Mouse (Mus musculus) forebrain, postnatal 0 days (tissue): ENCODE measurements around the gene Fxyd1. TPM values are rescaled to one million over a fixed set of nuclear protein-coding genes. Genes with fewer than 3 reads are reported as not detected.

Experiments used
- ATAC-seq: fragments of 200-750 bp; cut with Nextera tagmentation; 2 replicates; pipeline ENCODE4 v1.8.0; 2017; ENCODE audit warnings: mild to moderate bottlenecking, moderate library complexity
- DNase-seq: peaks from one replicate; pipeline ENCODE4 v3.0.0-alpha.2; 2015
- H3K27ac ChIP-seq: fragments of 300-500 bp; sonication (generic); 2 replicates; pipeline ENCODE4 v1.5.1; 2014; ENCODE audit warnings: low read depth, mild to moderate bottlenecking, antibody characterized with exemption, low read length, moderate library complexity, mixed read lengths
- H3K27me3 ChIP-seq: fragments of 300-500 bp; sonication (generic); 2 replicates; pipeline ENCODE4 v1.6.1; 2014; ENCODE audit warnings: mild to moderate bottlenecking, low read length, mixed read lengths; ENCODE audit not compliant: insufficient read depth
- H3K36me3 ChIP-seq: fragments of 300-500 bp; sonication (generic); 2 replicates; pipeline ENCODE4 v1.6.1; 2014; ENCODE audit warnings: mild to moderate bottlenecking, moderate library complexity; ENCODE audit not compliant: insufficient read depth
- H3K4me1 ChIP-seq: fragments of 300-500 bp; sonication (generic); 2 replicates; pipeline ENCODE4 v1.6.1; 2014; ENCODE audit warnings: antibody characterized with exemption; ENCODE audit not compliant: insufficient read depth
- H3K4me2 ChIP-seq: fragments of 300-500 bp; sonication (generic); 2 replicates; pipeline ENCODE4 v1.6.1; 2014; ENCODE audit warnings: low read depth, mild to moderate bottlenecking, moderate library complexity
- H3K4me3 ChIP-seq: fragments of 300-500 bp; sonication (generic); 2 replicates; pipeline ENCODE4 v1.5.1; 2014; ENCODE audit warnings: low read depth, low read length, mixed read lengths
- H3K9ac ChIP-seq: fragments of 300-500 bp; sonication (generic); 2 replicates; pipeline ENCODE4 v1.6.1; 2014; ENCODE audit warnings: mild to moderate bottlenecking
- H3K9me3 ChIP-seq: fragments of 300-500 bp; sonication (generic); 2 replicates; pipeline ENCODE4 v1.6.1; 2016; ENCODE audit warnings: low read length
- CTCF ChIP-seq: sonication (generic); IDR thresholded peaks from 2 replicates; pipeline ENCODE4 v1.5.1; 2016; ENCODE audit warnings: antibody characterized with exemption, control low read depth, low read depth
- WGBS: fragments of 180-500 bp; shearing (Covaris S2); extraction: QIAGEN DNeasy Blood & Tissue Kit; methylation state at CpG from one replicate; pipeline ENCODE4 v1.1.7; 2014; 5-methylcytosine and 5-hydroxymethylcytosine counted together
- polyA plus RNA-seq: library from polyadenylated mRNA; unstranded; fragments of >200 nt; fragmentation: Nextera tagmentation; extraction: Ambion mirVana; gene quantifications from 2 replicates; pipeline ENCODE4 v1.2.1, GENCODE M21; 2015
- total RNA-seq: library from RNA; depleted of rRNA; stranded (reverse); fragments of >200 nt; gene quantifications from 2 replicates; pipeline ENCODE4 v1.2.3, GENCODE M21; 2014

The Fxyd1 gene
- total and polyA plus RNA-seq, 2 experiments from 2014 or later = 19.5 to 56.8 TPM

DNA sequence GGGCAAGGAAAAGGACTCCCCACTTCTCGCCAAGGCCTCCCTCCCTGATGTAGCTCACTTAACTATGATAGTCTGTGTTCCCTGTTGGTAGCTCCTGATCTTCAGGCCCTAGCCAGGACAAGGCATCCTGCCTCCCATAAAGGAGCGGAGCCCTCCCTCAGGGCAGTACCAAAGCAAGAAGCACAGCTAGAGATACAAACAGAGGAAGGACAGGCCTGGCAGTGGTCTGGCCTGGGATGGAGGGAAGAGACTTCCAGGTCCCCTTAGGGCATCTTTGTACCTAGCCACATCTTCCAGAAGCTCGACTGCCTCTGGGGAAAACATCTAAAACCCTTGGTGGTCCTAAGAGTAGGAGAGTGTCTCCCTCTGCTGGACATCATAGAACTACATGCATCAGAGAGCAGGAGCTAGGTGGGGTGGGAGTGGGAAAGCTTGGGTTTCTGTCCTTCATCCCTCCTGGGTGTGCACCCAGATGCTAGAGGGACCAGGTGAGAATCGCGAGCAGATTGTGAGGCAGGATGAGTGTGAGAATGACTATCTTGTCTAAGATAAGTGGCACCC, 21.0 kb upstream of the Fxyd1 start:
- Histone ChIP-seq H3K4me1 (no peaks in the 10 kb centered on the region), H3K4me2 (no peak overlapping the region), H3K9me3 (no peaks in the 10 kb centered on the region), H3K9ac (no peak overlapping the region), H3K4me3 (no peak overlapping the region), H3K36me3 (no peaks in the 10 kb centered on the region), H3K27me3 (no peaks in the 10 kb centered on the region), H3K27ac (no peak overlapping the region)
- ATAC-seq = peak; percentile 76
- peak; percentile 77 for DNase-seq
- WGBS = 46% methylated on average over 5 of the region's 5 CpGs
- TF ChIP-seq CTCF = peak; percentile 90

GRCm38 (mm10) chr7:31077470-31077869, 20.5 kb upstream of the Fxyd1 start:
- Histone ChIP-seq H3K4me2 (no peak overlapping the region), H3K27ac (no peak overlapping the region), H3K4me3 (no peak overlapping the region), H3K36me3 (no peaks in the 10 kb centered on the region), H3K9ac (no peak overlapping the region), H3K4me1 (no peaks in the 10 kb centered on the region), H3K27me3 (no peaks in the 10 kb centered on the region), H3K9me3 (no peaks in the 10 kb centered on the region)
- WGBS = 40% methylated on average over 6 of the region's 6 CpGs
- TF ChIP-seq CTCF = no peak
- DNase-seq (no peak), ATAC-seq (peak; percentile 76)

- H3K4me3 ChIP-seq = no peak within 1 kb of the TSS
- H3K27ac ChIP-seq = no peak within 1 kb of the TSS
- ATAC-seq (no peak), DNase-seq (no peak)
- H3K9ac ChIP-seq = no peak within 1 kb of the TSS
- no peak within 1 kb of the TSS for H3K4me2 ChIP-seq
- TF ChIP-seq CTCF = no peak
- H3K9me3 ChIP-seq = no peaks in the 10 kb centered on the region
- H3K27me3 ChIP-seq = no peaks in the 10 kb centered on the region
- no peaks in the 10 kb centered on the region for H3K4me1 ChIP-seq
- 72% methylated on average over 5 of the region's 5 CpGs for WGBS
- no peaks in the 10 kb centered on the region for H3K36me3 ChIP-seq
These were observed 19.5 kb upstream of the Fxyd1 start, which contains the start of gene Fxyd3 for GRCm38 (mm10) chr7:31076492-31076891. Gene Fxyd3 (minus strand): TSS chr7:31076704.

- H3K27me3 ChIP-seq = no peaks in the 10 kb centered on the region
- H3K4me3 ChIP-seq = no peak overlapping the region
- ATAC-seq (no peak), DNase-seq (no peak)
- TF ChIP-seq CTCF = no peak
- no peak overlapping the region for H3K9ac ChIP-seq
- WGBS = 68% methylated on average over 5 of the region's 5 CpGs
- no peak overlapping the region for H3K4me2 ChIP-seq
- H3K36me3 ChIP-seq = no peaks in the 10 kb centered on the region
- no peaks in the 10 kb centered on the region for H3K9me3 ChIP-seq
- no peaks in the 10 kb centered on the region for H3K4me1 ChIP-seq
- no peak overlapping the region for H3K27ac ChIP-seq
These were observed 17.7 kb upstream of the Fxyd1 start for GRCm38 (mm10) chr7:31074713-31075069.

DNA sequence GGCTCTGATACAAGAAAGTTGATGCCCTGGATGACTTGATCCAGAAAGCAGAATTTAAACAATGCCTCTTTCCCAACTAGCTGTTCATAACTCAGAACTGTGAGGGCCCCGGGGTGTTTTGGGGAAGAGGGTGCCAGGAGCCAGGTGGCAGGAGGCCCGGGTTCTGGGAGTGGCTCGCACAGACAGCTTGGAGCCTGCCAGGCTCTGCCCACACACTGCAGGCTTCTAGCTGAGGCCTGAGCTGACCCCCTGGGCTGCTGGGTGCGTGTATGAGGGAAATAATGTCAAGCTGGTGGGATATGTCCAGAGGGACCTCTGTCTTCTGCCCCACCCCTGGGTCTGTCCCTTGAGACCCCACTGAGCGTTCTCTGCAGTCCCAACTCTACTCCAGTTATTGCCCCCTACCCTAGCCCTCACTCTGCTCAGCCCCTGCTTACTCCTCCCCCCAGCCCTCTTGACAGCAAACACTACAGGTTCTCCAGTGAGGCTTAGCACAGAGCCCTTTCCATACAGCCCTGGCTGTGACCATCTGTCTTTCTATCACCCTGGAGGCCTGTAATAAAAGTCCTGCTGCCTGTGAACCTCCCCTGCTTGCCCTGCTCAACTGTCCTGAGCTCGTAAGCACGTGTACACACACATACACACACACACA, 17.2 kb upstream of the Fxyd1 start:
- Histone ChIP-seq H3K9ac (no peak overlapping the region), H3K27ac (no peak overlapping the region), H3K36me3 (no peaks in the 10 kb centered on the region), H3K4me1 (no peaks in the 10 kb centered on the region), H3K4me2 (no peak overlapping the region), H3K27me3 (no peaks in the 10 kb centered on the region), H3K9me3 (no peaks in the 10 kb centered on the region), H3K4me3 (no peak overlapping the region)
- DNase-seq (no peak), ATAC-seq (no peak)
- 71% methylated on average over 7 of the region's 7 CpGs for WGBS
- TF ChIP-seq CTCF = no peak

- H3K9me3 ChIP-seq = no peaks in the 10 kb centered on the region
- no peak overlapping the region for H3K9ac ChIP-seq
- no peak overlapping the region for H3K4me3 ChIP-seq
- no peak overlapping the region for H3K4me2 ChIP-seq
- TF ChIP-seq CTCF = no peak
- H3K36me3 ChIP-seq = no peaks in the 10 kb centered on the region
- no peaks in the 10 kb centered on the region for H3K4me1 ChIP-seq
- H3K27me3 ChIP-seq = no peaks in the 10 kb centered on the region
- no peak for DNase-seq
- no peak overlapping the region for H3K27ac ChIP-seq
- ATAC-seq = no peak
These were observed 16.5 kb upstream of the Fxyd1 start for GRCm38 (mm10) chr7:31073546-31073945.

DNA sequence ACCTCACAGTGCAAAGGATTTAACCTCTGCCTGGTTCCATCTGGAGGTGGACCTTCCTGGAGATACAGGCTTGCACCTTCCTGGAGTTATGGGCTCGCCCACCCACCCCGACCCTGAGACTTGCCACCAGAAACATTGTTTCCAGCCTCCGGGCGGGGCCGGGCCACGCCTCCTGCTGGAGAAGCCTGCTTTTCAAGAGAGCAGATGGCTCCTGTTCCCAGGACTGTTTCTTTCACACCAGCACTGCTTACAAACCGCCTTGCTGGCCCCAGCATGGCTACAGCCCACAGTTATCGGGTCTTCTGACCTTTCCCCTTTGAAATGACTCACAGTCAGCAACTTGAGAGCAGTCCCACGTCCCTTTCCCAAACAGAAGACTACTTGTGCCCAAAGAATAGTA, 15.3 kb upstream of the Fxyd1 start:
- Histone ChIP-seq H3K4me3 (no peak overlapping the region), H3K4me1 (no peaks in the 10 kb centered on the region), H3K27me3 (no peaks in the 10 kb centered on the region), H3K4me2 (no peak overlapping the region), H3K9ac (no peak overlapping the region), H3K9me3 (no peaks in the 10 kb centered on the region), H3K36me3 (no peaks in the 10 kb centered on the region), H3K27ac (no peak overlapping the region)
- TF ChIP-seq CTCF = no peak
- DNase-seq (no peak), ATAC-seq (no peak)
- WGBS = 64% methylated on average over 9 of the region's 9 CpGs
